Mouse (Mus musculus) WW6 (cell line): ENCODE measurements around the gene Tiam1.

ENCODE experiments used
- DNase-seq: peaks from one replicate; pipeline ENCODE4 v3.0.0-alpha.2; 2013; ENCODE audit warnings: low read depth, low spot score

The Tiam1 gene

DNA sequence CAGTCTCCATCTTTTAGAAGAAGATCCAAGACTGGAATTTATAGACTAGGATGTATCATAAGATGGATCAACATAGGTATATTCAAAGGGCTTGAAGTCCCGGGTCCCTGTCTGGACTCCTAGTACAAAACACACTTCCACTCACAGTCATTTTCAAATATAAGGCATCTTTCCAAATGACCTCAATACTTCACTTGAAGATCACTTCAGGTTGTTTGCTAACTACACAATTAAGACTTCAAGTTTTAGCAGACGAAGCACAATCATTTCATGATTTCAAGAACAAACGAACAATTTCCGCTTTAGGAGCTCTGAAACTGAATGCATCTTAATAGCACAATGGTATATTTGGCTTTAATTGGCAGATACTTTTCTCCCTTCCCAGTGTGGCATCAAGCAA lies 228.6 kb downstream of the Tiam1 start:
- no peak for DNase-seq

DNA sequence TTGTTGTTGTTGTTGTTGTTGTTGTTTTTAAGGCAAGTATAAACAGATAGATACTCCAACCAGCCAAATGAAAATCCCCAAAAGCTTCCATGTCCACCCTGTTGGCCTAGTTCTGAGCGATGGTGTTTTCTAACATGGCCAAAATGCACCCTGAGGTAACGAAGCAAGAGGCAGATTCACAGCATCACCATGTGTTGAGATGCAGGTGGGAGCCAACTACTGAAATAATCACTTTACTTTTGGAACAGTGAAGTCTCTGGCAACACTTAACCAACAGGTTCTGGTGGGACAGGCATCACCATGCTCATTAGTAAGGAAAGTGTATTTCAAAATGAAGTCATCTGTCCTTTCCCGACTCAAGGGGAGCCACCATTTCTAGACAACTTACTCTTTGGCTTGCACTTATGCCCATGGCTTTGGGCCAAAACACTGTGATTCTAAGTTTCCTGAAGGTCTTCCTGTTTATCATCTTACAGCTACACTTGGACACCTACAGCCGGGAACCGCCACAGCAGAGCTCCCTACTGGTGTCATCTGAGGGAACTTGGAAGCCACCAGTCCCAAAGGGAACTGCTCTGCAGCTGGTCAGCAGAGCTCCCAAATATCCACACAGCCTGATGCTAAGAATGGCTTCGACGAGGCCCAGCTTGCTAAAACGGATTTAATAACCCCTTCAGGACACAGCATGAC lies 230.7 kb downstream of the Tiam1 start:
- no peak for DNase-seq

DNA sequence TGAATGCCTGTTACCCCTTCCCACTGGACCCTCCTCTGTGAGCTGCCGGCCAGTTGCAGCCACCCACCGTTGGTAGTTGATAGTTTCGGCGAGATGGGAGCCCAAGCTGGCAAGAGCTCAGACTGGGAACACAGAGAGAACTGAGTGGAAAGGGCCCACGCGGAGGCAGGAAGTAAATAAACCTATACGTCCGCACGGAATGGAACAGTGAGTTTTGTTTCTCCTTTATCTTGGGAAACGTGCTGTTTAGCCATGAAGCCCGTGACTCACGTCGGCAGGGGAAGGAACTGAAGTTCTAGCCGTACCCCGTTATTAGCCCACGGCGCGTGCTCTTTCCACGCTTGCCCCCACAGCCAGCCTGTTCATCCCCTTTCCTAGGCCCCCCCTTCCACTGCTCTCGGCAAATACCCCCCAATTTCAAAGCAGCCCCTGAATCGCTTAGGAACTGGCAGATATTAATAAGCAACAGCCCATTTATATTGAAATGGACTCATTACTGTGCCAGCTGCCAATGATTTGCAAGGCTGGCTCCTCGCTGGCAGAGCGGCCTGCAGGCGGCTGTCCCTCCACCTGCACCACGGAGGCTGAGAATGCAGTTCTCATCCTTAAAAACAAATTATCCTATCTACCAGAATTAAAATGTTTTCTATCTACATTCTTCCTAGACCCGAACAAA lies 234.0 kb downstream of the Tiam1 start:
- DNase-seq, result no peak

DNA sequence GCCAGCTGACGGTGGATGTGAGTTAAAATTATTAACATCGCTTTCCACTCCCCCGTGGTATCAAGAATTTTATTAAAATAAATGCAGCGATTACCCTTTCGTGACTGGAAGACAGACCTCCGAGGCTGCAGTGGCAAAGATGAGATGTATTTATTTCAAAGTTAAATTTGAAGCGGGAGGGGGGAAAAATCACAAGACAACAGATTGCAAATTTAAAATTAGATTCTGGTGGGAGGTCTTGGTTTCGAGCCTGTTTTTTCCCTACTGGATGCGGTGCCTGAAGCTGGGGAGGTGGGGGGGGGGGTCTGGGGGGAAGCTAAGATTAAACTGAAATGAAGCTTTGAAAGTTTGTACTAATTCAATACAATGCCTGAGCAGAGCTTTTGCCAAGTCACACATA lies 235.9 kb downstream of the Tiam1 start:
- no peak for DNase-seq

DNA sequence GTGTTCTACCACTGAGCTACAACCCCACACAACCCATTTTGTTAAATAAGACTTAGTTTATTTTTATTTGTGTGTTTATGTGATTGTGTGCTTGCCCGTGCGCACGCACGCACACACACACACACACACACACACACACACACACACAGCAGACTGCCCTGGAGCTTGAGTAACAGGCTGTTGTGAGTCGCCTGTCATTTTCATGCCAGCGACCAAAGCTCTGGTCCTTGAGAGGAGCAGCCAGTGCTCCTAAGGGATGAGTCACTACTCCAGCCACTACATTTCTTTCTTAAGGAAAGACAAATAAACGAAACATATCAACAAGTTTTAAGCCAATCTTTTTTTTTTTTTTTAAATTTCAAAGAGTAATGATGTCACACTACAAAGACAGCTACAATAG lies 236.7 kb downstream of the Tiam1 start:
- DNase-seq, result no peak

DNA sequence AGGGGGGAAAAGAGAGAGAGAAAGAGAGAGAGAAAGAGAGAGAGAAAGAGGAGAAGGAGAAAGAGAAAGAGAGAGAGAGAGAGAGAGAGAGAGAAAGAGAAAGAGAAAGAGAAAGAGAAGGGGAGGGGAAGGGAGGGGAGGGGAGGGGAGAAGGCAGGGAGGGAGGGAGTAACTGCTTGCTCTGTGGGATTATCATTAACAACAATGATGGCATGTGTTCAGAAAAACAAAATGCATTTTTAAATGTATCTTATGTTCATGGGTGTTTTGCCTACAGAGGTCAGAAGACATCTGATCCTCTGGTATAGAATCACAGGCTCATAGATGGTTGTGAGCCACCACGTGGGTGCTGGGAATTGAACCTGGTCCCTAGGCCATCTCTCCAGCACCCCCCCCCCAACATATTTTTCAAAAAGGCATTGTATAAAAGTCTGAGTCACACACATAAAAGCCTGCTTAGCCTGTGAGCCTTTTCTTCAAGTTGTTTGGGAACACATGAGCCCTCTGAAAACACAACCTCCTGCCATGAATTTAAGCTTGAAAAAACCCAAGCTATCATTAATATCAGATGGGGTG lies 237.8 kb downstream of the Tiam1 start:
- no peak for DNase-seq

DNA sequence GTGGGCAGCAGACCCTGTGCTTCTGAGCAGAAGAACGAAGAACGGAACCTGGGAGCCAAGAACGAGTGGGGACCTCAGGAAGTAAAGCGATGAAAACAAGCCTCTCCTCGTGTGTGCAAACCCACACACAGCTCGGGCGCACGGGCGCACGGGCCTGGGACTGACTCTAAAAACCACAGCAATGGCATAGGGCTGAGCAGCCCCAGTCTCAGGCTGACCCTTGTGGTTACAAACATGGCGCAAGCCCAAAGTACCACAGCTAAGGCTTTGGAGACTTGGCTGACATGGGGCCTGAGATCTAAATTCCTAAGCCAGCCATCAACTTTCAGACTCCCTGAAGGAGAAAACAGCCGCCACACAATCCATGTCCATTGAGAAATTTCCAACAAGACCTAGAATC lies 239.4 kb downstream of the Tiam1 start:
- DNase-seq, result no peak

DNA sequence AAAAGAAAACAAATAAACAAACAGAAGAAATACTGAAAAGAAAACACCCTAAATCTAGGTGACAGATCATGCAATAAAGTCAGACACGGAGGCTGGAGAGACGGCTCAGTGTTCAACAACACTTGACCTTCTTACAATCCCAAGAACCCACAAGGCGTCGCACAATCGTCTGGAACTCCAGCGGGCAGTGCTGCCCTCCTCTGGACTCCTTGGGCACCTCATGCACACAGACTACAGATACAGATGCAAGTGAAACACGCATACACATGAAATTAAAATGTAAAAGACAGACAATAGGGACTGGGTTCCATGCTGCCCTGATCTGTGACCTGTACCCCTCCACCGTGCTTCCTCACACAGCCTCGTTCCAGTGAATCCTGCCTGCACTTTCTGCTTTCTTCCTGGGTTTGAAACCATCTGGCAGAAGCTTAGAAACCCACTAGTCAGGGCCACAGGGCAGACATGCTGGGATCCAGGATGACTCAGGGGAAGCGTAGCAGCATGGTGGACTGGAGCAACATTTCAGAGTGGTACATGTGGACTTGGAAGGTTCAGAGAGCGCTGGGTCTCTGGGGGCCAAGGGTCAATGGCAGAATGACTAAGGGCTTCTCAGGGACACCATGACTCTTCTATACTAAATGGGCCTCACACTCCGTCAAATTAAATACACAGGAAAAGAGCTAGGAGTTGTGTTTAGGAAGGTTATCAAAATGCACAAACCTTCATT lies 240.8 kb downstream of the Tiam1 start:
- DNase-seq, result no peak

DNA sequence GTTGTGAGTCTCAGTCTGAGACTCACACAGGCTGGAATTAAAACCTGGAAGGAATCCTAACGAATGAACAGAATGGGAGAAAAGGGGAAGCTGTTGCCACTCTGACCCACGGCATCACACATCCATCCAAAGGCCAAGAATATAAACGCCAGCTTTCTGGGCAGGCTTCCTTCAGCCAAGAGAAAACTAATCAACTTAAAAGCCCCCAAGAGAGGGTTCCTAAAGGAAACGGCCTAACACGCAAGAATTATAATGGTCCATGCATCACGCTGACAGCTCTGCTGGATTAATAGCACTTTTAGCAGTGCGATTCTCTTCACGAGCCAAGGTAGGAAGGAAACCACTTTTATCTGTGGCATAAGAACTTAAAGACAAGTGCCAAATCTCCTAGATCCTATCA lies 242.9 kb downstream of the Tiam1 start:
- DNase-seq, result no peak

DNA sequence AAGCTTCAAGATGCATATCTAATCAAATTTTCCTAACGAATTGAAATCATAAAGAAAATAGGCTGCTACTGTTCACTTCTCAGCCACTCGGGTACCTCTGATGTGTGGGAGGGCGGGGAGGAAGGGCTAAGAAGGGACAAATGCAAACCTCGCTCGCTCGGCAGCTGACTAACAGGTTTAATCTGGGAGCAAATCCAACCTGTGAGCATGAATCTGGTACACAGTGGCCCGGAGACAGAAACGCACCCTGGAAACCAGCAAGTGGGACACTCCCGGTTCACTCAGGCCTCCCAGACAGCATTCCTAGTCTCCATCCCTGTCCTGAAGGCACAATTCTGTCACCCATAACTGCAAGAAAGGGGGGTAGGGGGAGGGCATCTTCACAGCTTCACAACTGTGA lies 244.4 kb downstream of the Tiam1 start:
- no peak for DNase-seq

DNA sequence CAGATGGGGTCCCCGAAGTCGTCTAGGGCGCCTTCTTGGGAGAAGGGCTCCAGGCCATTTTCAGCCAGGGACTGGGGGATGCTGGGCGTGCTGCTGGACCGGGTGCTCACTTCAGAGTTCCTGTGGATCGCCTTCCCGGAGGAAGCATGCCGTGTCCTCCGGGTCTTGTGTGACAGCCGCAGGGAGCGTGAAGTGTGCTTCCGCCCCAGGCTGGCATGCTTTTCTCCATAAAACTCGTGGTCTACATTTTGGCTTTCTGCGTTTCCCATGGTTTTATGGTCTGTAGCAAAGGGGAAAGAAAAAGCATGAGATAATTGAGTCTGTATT lies 245.3 kb downstream of the Tiam1 start:
- DNase-seq, result no peak

DNA sequence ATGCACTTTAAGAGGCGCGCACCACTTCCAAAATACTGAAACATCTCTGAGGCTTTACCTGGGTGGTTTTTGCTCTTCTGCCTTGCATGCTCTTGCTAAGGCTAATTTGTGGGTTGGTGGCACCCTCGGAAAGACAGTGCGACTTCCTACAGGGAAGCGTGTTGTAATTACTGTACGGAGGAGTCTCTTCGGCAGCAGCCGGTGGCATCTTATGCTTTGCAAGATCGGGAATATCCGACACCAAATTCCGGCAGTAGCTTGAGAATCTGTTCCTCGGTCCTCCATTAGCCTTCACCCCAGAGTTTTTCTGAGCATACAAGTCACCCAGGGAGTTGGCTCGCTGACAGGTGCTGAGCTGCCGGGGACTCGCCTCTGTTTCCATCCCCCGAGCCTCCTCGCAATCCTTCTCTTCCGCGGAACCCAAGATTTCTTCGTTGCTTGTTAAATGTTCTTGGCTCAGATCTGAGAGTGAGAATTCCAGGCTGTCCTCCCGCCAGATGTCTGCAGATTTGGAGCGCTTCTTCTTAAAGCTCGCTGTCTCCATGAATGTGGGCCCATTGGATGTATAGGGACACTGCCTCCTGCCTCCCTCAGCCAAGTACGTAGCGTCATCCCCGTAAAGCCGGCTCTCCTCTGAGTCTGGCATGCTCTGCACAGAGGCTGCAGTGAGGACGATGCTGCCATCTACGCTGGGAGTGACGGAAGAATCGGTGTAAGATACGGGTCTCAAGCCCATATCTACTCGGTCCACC lies 245.8 kb downstream of the Tiam1 start:
- DNase-seq, result no peak

DNA sequence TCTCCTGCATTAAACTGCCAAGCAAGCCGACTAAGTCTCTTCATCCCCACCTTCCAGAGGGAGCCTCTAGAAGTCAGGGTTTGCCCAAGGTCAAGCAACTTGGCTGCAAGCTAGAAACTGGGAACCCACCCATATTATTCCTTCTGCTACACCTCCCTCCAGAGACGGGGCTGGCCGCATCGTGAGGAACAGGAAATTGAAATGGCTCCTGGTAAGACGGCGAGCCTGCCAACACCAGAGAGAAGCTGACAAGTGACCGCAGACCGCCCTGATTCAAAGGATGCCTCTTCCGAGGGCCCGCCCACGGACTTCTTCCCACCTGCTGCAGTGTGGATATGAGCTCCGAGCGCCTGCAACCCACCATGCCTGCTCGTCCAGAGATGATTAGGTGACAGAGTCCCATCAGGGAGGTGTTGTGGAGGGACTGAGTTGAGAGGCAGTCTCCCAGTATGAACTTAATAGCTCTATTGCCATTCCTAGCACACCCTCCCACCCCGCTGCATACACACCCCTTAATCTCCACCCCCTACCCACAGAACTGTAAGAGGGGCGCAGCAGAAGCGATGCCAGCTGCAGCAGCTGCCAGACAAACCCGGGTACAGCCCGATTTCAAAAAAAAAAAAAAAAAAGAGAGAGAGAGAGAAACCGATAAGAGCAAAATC lies 246.6 kb downstream of the Tiam1 start:
- DNase-seq, result no peak

DNA sequence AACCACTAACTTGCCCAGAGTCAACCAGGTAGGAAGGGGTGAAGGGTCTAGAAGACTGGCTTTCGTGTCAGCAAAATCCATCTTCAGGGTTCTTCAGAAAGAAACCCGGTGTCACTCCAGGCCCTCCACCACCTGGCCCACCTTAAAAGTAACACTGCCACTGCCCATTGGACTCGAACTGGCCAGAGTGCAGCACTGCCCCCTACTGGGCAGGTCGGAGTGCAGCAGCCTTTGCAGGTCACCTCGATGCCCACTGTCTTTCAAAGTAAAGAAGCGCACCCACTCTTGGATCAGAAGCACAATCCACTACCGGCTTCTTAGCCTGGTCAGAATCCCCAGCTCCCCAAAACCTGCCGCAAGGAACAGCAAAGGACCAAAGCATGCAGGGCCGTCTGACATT lies 247.2 kb downstream of the Tiam1 start:
- DNase-seq, result no peak

DNA sequence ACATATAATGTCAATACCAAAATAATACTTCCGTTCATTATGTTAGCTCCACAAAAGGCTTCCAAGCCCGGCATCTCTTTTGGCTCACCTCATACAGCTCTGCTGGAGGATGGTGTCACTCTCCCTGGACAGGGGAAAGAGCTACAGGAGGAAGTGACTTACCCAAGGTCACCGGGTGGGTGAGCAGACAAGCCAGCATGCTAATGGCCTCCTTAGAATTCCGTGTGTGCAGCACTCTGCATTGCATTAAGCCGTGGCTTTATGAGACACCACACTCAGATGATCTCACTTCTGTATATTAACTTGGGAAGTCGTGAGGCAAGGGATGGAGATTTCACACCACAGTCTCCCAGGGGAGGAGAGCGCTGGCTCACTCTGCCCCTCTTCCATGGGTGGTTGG lies 248.3 kb downstream of the Tiam1 start:
- no peak for DNase-seq

DNA sequence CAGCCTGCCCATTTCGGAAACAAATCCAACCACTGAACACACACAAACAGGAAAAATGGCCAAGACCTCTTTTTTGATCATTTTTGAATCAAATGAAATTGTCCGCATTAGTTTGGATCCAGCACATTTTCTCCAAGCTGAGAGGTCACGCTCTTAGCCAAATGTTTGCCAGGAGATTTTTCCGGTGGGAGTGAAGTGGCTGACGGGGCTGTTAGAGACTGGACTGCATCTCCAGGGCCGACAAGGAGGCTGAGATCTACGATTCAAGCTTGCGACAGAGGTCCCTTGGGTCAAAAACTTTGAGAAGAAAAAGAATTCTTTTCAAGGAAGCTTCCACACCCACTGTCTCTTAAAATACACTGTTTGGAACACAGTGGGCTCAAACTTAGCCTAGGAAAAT lies 248.8 kb downstream of the Tiam1 start:
- DNase-seq, result no peak

DNA sequence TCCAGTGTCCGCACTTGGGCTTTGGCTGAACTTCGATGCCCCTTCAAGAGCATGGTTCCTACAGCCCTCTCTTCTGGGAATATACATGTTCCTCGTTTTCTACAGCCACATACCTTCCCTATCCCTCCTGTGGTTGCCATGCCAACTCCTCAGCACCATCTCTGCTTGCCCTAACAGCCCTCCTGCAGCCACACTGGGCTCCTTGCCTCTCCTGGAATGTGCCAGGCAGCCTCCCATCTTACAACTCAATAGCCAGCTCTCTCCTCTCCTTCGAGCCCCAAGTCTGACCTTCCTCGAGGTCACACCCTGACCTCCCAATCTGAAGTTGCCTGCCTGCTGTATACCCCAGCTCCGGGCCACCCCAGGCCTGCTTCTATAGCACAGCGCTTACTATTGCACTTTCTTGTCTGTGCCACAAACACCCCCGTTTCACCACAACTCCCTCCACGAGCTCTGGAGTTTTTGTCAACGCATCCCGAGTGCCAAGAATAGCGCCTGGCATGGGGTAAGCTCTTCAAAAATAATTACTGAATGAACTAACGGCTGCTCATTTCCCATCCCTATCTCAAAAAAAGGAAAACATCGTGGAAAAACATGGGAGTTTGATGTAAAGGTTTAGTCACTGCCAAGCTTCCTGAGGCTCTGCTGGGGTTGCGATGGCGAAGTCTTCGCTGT lies 252.9 kb downstream of the Tiam1 start:
- no peak for DNase-seq

DNA sequence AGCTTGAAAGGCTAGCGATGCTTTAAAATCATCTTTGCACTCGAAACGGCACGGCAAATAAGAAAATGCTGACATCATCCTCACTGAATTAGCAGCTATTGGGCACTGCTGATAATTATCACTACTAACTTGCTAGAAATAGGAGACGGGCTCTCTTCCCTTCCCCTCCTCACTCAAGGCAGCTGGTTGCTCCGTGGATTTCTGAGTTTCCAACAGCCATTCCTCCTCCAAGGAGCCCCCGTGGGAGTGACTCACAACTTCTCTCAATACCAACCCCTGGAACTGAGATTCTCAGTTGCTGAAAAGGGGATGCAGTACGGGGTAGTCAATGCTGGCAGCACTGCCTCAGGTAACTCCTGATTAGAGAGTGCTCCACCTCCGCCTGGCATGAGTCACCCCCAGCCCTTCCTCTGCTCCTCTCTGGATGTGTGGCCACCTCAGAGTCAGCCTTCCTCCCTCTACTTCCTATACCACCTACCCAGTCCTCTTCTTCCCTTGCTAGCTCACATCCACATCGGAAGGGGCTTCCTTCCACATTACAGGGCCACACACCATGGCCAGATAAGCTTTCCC lies 253.6 kb downstream of the Tiam1 start:
- DNase-seq, result no peak

DNA sequence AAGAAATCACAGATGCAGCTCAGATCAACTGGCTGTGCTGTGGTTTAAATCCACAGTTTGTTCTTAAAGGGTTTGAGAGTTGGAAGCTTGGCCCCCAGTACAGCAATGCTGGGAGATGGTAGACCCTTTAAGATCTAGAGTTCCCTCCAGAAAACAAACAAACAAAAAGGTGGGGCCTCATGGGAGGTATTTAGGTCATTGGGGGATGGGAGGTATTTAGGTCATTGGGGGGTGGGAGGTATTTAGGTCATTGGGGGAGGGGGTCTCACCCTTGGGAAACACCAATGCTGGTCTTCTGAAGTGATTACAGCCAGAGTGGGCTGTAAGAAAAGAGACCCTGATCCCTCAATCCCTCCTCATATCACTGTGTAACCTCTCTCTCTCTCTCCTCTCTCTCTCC lies 257.0 kb downstream of the Tiam1 start:
- DNase-seq, result no peak

DNA sequence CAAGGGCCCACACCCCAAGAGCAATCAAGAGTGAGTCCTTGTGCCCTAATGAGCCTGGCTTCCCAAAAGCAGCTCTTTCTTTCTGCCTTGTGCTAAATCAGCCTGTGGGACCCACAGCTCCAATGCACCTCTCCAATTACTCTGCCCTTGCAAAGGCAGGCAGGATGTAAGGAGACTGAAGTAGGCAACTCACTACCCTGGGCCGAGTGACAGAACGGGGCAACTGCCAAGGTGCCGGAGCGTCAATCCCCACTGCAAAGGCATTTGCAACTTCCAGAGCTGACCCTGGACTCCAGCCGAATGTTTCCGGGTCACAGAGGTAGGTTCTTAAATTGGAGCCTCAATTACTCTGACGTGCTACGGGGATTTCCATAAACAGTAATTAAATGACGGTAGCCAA lies 257.9 kb downstream of the Tiam1 start:
- no peak for DNase-seq

DNA sequence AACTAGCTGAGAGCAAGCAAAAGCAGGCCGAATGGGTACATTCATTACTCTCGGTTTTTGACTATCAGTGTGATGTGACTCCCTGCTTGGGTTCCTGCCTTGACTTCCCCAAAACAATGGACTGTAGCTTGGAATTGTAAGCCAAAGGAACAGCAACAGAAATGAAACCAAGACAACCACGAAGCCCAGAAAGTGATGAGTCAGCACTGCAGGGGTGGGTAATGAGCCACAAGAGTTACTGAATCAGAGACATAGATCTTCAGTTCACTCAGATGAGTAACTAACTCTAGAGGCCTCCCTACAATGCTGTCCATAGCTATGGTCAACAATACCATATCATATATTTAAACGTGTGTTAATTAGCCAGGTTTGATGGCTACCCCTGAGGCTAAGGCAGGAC lies 259.7 kb downstream of the Tiam1 start:
- no peak for DNase-seq
